Mouse (Mus musculus): ENCODE data around the gene Syncrip. TPM values are rescaled to one million over a fixed set of nuclear protein-coding genes. Genes with fewer than 3 reads are reported as not detected.
"Not testable (repeated sequence)": the region's sequence is repeated elsewhere in the genome, so short reads cannot be mapped to it uniquely, and the experiment has no call there.

Syncrip gene
- total RNA-seq (2014; rRNA removed) (79.0 and 92.1 TPM in 2 replicates), polyA plus RNA-seq (2015; fragmentation: Nextera tagmentation; extraction: Ambion mirVana) (55.8 and 64.0 TPM in 2 replicates)

DNA sequence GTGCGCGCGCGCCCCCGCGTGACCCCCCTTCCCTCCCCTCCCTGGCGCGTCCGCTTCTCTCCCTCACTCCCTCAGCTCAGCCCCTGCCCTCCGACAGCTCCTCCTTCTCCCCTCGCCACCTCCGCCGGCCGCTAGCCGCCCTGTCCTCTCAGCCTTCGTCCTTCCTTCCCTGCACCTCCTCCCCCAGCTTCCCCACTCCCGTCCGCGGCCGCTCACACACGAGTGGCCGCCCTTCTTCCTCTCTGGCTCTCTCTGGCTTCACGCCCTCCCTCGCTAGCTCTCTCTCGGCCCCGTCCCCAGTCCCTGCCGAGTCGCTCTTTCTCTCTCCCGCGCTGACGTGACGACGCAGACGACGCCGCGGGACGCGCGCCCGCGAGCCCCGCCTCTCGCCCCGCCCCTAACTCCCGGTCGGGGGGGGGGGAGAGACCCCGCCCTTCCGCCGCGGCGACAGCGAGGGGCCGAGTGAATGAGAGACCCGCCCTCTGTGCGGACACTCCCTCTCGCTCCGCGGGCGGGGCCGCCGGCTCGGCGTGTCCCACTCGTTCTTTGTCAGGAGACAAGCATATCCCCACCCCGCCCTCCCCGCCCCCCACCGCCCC is at the start of gene Syncrip:
Gene Syncrip (minus strand): TSS at position 345 of the 599 bp plus-strand sequence.
- 1% methylated on average over 35 of the region's 68 CpGs for WGBS
- ATAC-seq (ENCODE audit: low FRiP score) = peak; percentile 94
- Histone ChIP-seq H3K9ac (replicated peaks; ENCODE audit: low read length, poor library complexity, severe bottlenecking) (peak within 1 kb of the TSS; percentile 94), H3K27ac (ENCODE audit: low read depth, low read length) (peak within 1 kb of the TSS; percentile 99), H3K4me3 (ENCODE audit: low read depth, low read length) (peak within 1 kb of the TSS; percentile 99), H3K4me2 (ENCODE audit: low read depth, low read length, poor library complexity, severe bottlenecking) (peak within 1 kb of the TSS; percentile 71)
- not testable (repeated sequence) for H3K4me1 ChIP-seq (ENCODE audit: insufficient read depth, low read length); H3K27me3 ChIP-seq (ENCODE audit: insufficient read depth, low read length); H3K36me3 ChIP-seq (ENCODE audit: insufficient read depth, low read length); H3K9me3 ChIP-seq (ENCODE audit: low read length)
- DNase-seq (ENCODE audit: low spot score) = peak; percentile 95

GRCm38 (mm10) chr9:88529979-88530580 is 47.7 kb upstream of the Syncrip start:
- Histone ChIP-seq H3K27me3 (ENCODE audit: insufficient read depth, low read length) (no peaks in the 10 kb centered on the region), H3K4me2 (ENCODE audit: low read depth, low read length, poor library complexity, severe bottlenecking) (no peak overlapping the region), H3K9me3 (ENCODE audit: low read length) (no peaks in the 10 kb centered on the region), H3K4me3 (ENCODE audit: low read depth, low read length) (no peak overlapping the region), H3K36me3 (ENCODE audit: insufficient read depth, low read length) (no peaks in the 10 kb centered on the region), H3K4me1 (ENCODE audit: insufficient read depth, low read length) (no peaks in the 10 kb centered on the region), H3K27ac (ENCODE audit: low read depth, low read length) (no peak overlapping the region), H3K9ac (replicated peaks; ENCODE audit: low read length, poor library complexity, severe bottlenecking) (no peak overlapping the region)
- TF ChIP-seq CTCF (IDR thresholded peaks at IDR 0.05) = no peak
- ATAC-seq (ENCODE audit: low FRiP score) = no peak
- no peak for DNase-seq (ENCODE audit: low spot score)
- WGBS = 90% methylated on average over 5 of the region's 5 CpGs

- Histone ChIP-seq H3K4me2 (ENCODE audit: low read depth, low read length, poor library complexity, severe bottlenecking) (no peak overlapping the region), H3K36me3 (ENCODE audit: insufficient read depth, low read length) (no peaks in the 10 kb centered on the region), H3K4me1 (ENCODE audit: insufficient read depth, low read length) (no peaks in the 10 kb centered on the region), H3K9me3 (ENCODE audit: low read length) (no peaks in the 10 kb centered on the region), H3K9ac (replicated peaks; ENCODE audit: low read length, poor library complexity, severe bottlenecking) (no peak overlapping the region), H3K27ac (ENCODE audit: low read depth, low read length) (no peak overlapping the region), H3K4me3 (ENCODE audit: low read depth, low read length) (no peak overlapping the region), H3K27me3 (ENCODE audit: insufficient read depth, low read length) (no peaks in the 10 kb centered on the region)
- no peak for ATAC-seq (ENCODE audit: low FRiP score)
- TF ChIP-seq CTCF (IDR thresholded peaks at IDR 0.05) = no peak
- DNase-seq (ENCODE audit: low spot score) = no peak
- WGBS = 89% methylated on average over 3 of the region's 3 CpGs
Measured at GRCm38 (mm10) chr9:88529571-88529970, 47.2 kb upstream of the Syncrip start.

DNA sequence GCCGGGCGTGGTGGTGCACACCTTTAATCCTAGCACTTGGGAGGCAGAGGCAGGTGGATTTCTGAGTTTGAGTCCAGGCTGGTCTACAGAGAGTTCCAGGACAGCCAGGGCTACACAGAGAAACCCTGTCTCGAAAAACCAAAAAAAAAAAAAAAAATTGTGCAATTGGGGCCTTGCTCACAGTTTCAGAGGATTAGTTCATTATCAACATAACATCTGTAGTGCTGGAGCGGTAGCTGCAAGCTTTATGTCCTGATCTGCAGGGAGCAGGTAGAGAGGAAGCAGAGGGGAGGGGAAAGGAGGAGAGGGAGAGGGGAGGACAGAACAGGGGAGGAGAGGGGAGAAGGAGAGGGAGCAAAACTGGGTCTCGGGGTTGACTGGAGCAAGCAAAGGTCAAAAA is 46.4 kb upstream of the Syncrip start:
- Histone ChIP-seq H3K9ac (replicated peaks; ENCODE audit: low read length, poor library complexity, severe bottlenecking) (no peak overlapping the region), H3K4me1 (ENCODE audit: insufficient read depth, low read length) (no peaks in the 10 kb centered on the region), H3K4me2 (ENCODE audit: low read depth, low read length, poor library complexity, severe bottlenecking) (no peak overlapping the region), H3K27ac (ENCODE audit: low read depth, low read length) (no peak overlapping the region), H3K9me3 (ENCODE audit: low read length) (no peaks in the 10 kb centered on the region), H3K4me3 (ENCODE audit: low read depth, low read length) (no peak overlapping the region), H3K36me3 (ENCODE audit: insufficient read depth, low read length) (no peaks in the 10 kb centered on the region), H3K27me3 (ENCODE audit: insufficient read depth, low read length) (no peaks in the 10 kb centered on the region)
- DNase-seq (ENCODE audit: low spot score) (no peak), ATAC-seq (ENCODE audit: low FRiP score) (no peak)
- no peak for TF ChIP-seq CTCF (IDR thresholded peaks at IDR 0.05)
- WGBS = 77% methylated on average over 5 of the region's 5 CpGs

- H3K9ac ChIP-seq (replicated peaks; ENCODE audit: low read length, poor library complexity, severe bottlenecking) = no peak overlapping the region
- H3K36me3 ChIP-seq (ENCODE audit: insufficient read depth, low read length) = no peaks in the 10 kb centered on the region
- no peak for DNase-seq (ENCODE audit: low spot score)
- no peak overlapping the region for H3K4me2 ChIP-seq (ENCODE audit: low read depth, low read length, poor library complexity, severe bottlenecking)
- no peaks in the 10 kb centered on the region for H3K27me3 ChIP-seq (ENCODE audit: insufficient read depth, low read length)
- WGBS = 86% methylated on average over 4 of the region's 4 CpGs
- no peak for TF ChIP-seq CTCF (IDR thresholded peaks at IDR 0.05)
- ATAC-seq (ENCODE audit: low FRiP score) = no peak
- H3K27ac ChIP-seq (ENCODE audit: low read depth, low read length) = no peak overlapping the region
- no peak overlapping the region for H3K4me3 ChIP-seq (ENCODE audit: low read depth, low read length)
- no peaks in the 10 kb centered on the region for H3K4me1 ChIP-seq (ENCODE audit: insufficient read depth, low read length)
- H3K9me3 ChIP-seq (ENCODE audit: low read length) = no peaks in the 10 kb centered on the region
Measured at GRCm38 (mm10) chr9:88527956-88528355, 45.6 kb upstream of the Syncrip start.

DNA sequence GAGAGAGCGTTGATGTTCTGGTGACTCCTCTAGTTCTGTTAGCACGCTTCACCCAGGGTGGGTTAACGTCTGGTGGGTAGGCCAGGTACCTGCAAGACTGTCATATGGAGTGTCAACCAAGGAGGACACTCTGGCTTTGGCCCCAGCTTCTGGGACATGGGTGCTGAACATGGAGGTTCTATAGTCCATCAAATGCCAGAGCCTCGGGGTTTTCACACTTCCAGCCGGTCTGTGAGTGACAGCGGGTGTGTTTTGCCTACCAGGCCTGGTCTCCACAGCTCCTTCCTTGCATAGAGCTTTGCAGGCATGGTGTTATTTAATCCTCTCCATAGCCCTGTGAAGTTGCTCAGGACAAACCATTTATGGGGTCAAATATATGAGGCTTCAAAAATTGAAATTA is 43.0 kb upstream of the Syncrip start:
- Histone ChIP-seq H3K9me3 (ENCODE audit: low read length) (no peaks in the 10 kb centered on the region), H3K4me3 (ENCODE audit: low read depth, low read length) (no peak overlapping the region), H3K4me1 (ENCODE audit: insufficient read depth, low read length) (peaks cover 5% of the 10 kb centered on the region; the same call in 1 of the 2 replicates), H3K27ac (ENCODE audit: low read depth, low read length) (no peak overlapping the region), H3K36me3 (ENCODE audit: insufficient read depth, low read length) (0 out of 2 replicates have a peak, but pooled peaks cover under 1% of the 10 kb centered on the region), H3K27me3 (ENCODE audit: insufficient read depth, low read length) (no peaks in the 10 kb centered on the region), H3K4me2 (ENCODE audit: low read depth, low read length, poor library complexity, severe bottlenecking) (no peak overlapping the region), H3K9ac (replicated peaks; ENCODE audit: low read length, poor library complexity, severe bottlenecking) (no peak overlapping the region)
- DNase-seq (ENCODE audit: low spot score) = no peak
- no peak for TF ChIP-seq CTCF (IDR thresholded peaks at IDR 0.05)
- ATAC-seq (ENCODE audit: low FRiP score) = no peak
- WGBS = 91% methylated on average over 6 of the region's 6 CpGs

All from midbrain, postnatal 0 days (tissue).